Mouse (Mus musculus): ENCODE measurements around the gene Pcyox1. TPM values are rescaled to one million over a fixed set of nuclear protein-coding genes. Genes with fewer than 3 reads are reported as not detected.
A peak's percentile ranks its signal among the peaks of the same experiment; 100 is the strongest.

Gene Pcyox1
- polyA plus RNA-seq, 1 experiment = 23.7 TPM

GRCm38 (mm10) chr6:86420491-86420890, 23.5 kb upstream of the Pcyox1 start:
- no peak overlapping the region for H3K4me3 ChIP-seq (ENCODE audit: insufficient read depth, poor library complexity, severe bottlenecking)
- H3K36me3 ChIP-seq (ENCODE audit: control insufficient read depth, insufficient read depth) = peaks cover 94% of the 10 kb centered on the region
- H3ac ChIP-seq (ENCODE audit: control insufficient read depth, insufficient read length, low read depth) = no peak overlapping the region
- H3K27me3 ChIP-seq (ENCODE audit: control insufficient read depth, insufficient read depth, insufficient read length) = no peaks in the 10 kb centered on the region
- TF ChIP-seq USF1 (IDR thresholded peaks at IDR 0.05; ENCODE audit: low read depth) (no peak), CTCF (IDR thresholded peaks at IDR 0.05; ENCODE audit: control insufficient read depth, insufficient read depth, insufficient read length) (no peak), MAX (IDR thresholded peaks at IDR 0.05) (no peak), FOSL1 (IDR thresholded peaks at IDR 0.05; ENCODE audit: insufficient read depth, low read length, poor library complexity, severe bottlenecking) (no peak), MYOG (IDR thresholded peaks at IDR 0.05; ENCODE audit: control insufficient read depth, extremely low read depth, insufficient read length) (no peak), MYOD1 (IDR thresholded peaks at IDR 0.05; ENCODE audit: control insufficient read depth, insufficient read length, low read depth) (no peak), CEBPB (IDR thresholded peaks at IDR 0.05; ENCODE audit: low read depth) (no peak)
- H3K79me3 ChIP-seq (ENCODE audit: low read depth) = no peaks in the 10 kb centered on the region
- H3K79me2 ChIP-seq (ENCODE audit: control insufficient read depth, insufficient read depth) = no peaks in the 10 kb centered on the region

- Histone ChIP-seq H3K79me2 (ENCODE audit: control insufficient read depth, insufficient read depth) (no peaks in the 10 kb centered on the region), H3K36me3 (ENCODE audit: control insufficient read depth, insufficient read depth) (peaks cover 93% of the 10 kb centered on the region)
Measured at GRCm38 (mm10) chr6:86419239-86419638, 22.3 kb upstream of the Pcyox1 start.

GRCm38 (mm10) chr6:86418711-86419110, 21.8 kb upstream of the Pcyox1 start:
- H3K79me3 ChIP-seq (ENCODE audit: low read depth) = no peaks in the 10 kb centered on the region
- H3ac ChIP-seq (ENCODE audit: control insufficient read depth, insufficient read length, low read depth) = no peak overlapping the region
- H3K36me3 ChIP-seq (ENCODE audit: control insufficient read depth, insufficient read depth) = peaks cover 92% of the 10 kb centered on the region
- peaks cover 2% of the 10 kb centered on the region for H3K79me2 ChIP-seq (ENCODE audit: control insufficient read depth, insufficient read depth)
- TF ChIP-seq MAX (IDR thresholded peaks at IDR 0.05) = no peak
- no peak for TF ChIP-seq CEBPB (IDR thresholded peaks at IDR 0.05; ENCODE audit: low read depth)
- no peak for TF ChIP-seq FOSL1 (IDR thresholded peaks at IDR 0.05; ENCODE audit: insufficient read depth, low read length, poor library complexity, severe bottlenecking)
- TF ChIP-seq CTCF (IDR thresholded peaks at IDR 0.05; ENCODE audit: control insufficient read depth, insufficient read depth, insufficient read length) = no peak
- no peak for TF ChIP-seq MYOD1 (IDR thresholded peaks at IDR 0.05; ENCODE audit: control insufficient read depth, insufficient read length, low read depth)
- TF ChIP-seq USF1 (IDR thresholded peaks at IDR 0.05; ENCODE audit: low read depth) = no peak
- TF ChIP-seq MYOG (IDR thresholded peaks at IDR 0.05; ENCODE audit: control insufficient read depth, extremely low read depth, insufficient read length) = no peak
- no peaks in the 10 kb centered on the region for H3K27me3 ChIP-seq (ENCODE audit: control insufficient read depth, insufficient read depth, insufficient read length)
- no peak overlapping the region for H3K4me3 ChIP-seq (ENCODE audit: insufficient read depth, poor library complexity, severe bottlenecking)

More at GRCm38 (mm10) chr6:86419239-86419638, 22.3 kb upstream of the Pcyox1 start:
- no peaks in the 10 kb centered on the region for H3K27me3 ChIP-seq (ENCODE audit: control insufficient read depth, insufficient read depth, insufficient read length)
- H3K79me3 ChIP-seq (ENCODE audit: low read depth) = no peaks in the 10 kb centered on the region
- no peak for TF ChIP-seq CTCF (IDR thresholded peaks at IDR 0.05; ENCODE audit: control insufficient read depth, insufficient read depth, insufficient read length)
- no peak for TF ChIP-seq USF1 (IDR thresholded peaks at IDR 0.05; ENCODE audit: low read depth)
- TF ChIP-seq MYOD1 (IDR thresholded peaks at IDR 0.05; ENCODE audit: control insufficient read depth, insufficient read length, low read depth) = no peak
- TF ChIP-seq MYOG (IDR thresholded peaks at IDR 0.05; ENCODE audit: control insufficient read depth, extremely low read depth, insufficient read length) = no peak
- no peak for TF ChIP-seq CEBPB (IDR thresholded peaks at IDR 0.05; ENCODE audit: low read depth)
- no peak for TF ChIP-seq FOSL1 (IDR thresholded peaks at IDR 0.05; ENCODE audit: insufficient read depth, low read length, poor library complexity, severe bottlenecking)
- no peak for TF ChIP-seq MAX (IDR thresholded peaks at IDR 0.05)
- no peak overlapping the region for H3K4me3 ChIP-seq (ENCODE audit: insufficient read depth, poor library complexity, severe bottlenecking)
- no peak overlapping the region for H3ac ChIP-seq (ENCODE audit: control insufficient read depth, insufficient read length, low read depth)

- H3K36me3 ChIP-seq (ENCODE audit: control insufficient read depth, insufficient read depth) = peaks cover 17% of the 10 kb centered on the region
- no peak overlapping the region for H3ac ChIP-seq (ENCODE audit: control insufficient read depth, insufficient read length, low read depth)
- TF ChIP-seq FOSL1 (IDR thresholded peaks at IDR 0.05; ENCODE audit: insufficient read depth, low read length, poor library complexity, severe bottlenecking) = no peak
- TF ChIP-seq USF1 (IDR thresholded peaks at IDR 0.05; ENCODE audit: low read depth) = no peak
- TF ChIP-seq MYOG (IDR thresholded peaks at IDR 0.05; ENCODE audit: control insufficient read depth, extremely low read depth, insufficient read length) = no peak
- no peak for TF ChIP-seq MAX (IDR thresholded peaks at IDR 0.05)
- TF ChIP-seq CEBPB (IDR thresholded peaks at IDR 0.05; ENCODE audit: low read depth) = no peak
- no peak for TF ChIP-seq CTCF (IDR thresholded peaks at IDR 0.05; ENCODE audit: control insufficient read depth, insufficient read depth, insufficient read length)
- TF ChIP-seq MYOD1 (IDR thresholded peaks at IDR 0.05; ENCODE audit: control insufficient read depth, insufficient read length, low read depth) = no peak
- H3K79me3 ChIP-seq (ENCODE audit: low read depth) = peaks cover 62% of the 10 kb centered on the region
- no peaks in the 10 kb centered on the region for H3K27me3 ChIP-seq (ENCODE audit: control insufficient read depth, insufficient read depth, insufficient read length)
- H3K4me3 ChIP-seq (ENCODE audit: insufficient read depth, poor library complexity, severe bottlenecking) = no peak overlapping the region
- H3K79me2 ChIP-seq (ENCODE audit: control insufficient read depth, insufficient read depth) = peaks cover 72% of the 10 kb centered on the region
Measured at GRCm38 (mm10) chr6:86406306-86406705, 9.4 kb upstream of the Pcyox1 start.

DNA sequence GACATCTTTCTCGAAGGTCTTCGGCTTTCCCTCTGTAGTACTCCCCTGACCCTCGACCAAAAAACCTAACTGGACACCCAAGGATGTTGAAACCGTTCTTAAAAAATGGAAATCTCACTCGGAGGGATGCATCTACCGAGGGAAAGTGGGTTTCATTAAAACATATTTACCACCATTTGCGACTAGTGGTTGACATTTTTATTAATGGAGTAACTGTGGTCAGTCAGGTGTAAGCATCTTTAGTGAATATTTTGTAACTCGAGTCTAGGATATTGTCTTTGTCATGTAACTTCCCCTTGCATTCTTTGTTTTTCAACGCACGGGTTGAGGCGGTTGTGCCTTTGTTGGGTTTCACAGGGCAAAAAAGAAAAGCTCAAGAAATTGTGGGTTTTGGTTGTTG, 8.0 kb upstream of the Pcyox1 start:
- peaks cover 17% of the 10 kb centered on the region for H3K36me3 ChIP-seq (ENCODE audit: control insufficient read depth, insufficient read depth)
- peaks cover 52% of the 10 kb centered on the region for H3K79me3 ChIP-seq (ENCODE audit: low read depth)
- peak overlapping the region; percentile 91 for H3K4me3 ChIP-seq (ENCODE audit: insufficient read depth, poor library complexity, severe bottlenecking)
- H3ac ChIP-seq (ENCODE audit: control insufficient read depth, insufficient read length, low read depth) = peak overlapping the region; percentile 52
- peaks cover 59% of the 10 kb centered on the region for H3K79me2 ChIP-seq (ENCODE audit: control insufficient read depth, insufficient read depth)
- H3K27me3 ChIP-seq (ENCODE audit: control insufficient read depth, insufficient read depth, insufficient read length) = no peaks in the 10 kb centered on the region
- TF ChIP-seq CTCF (IDR thresholded peaks at IDR 0.05; ENCODE audit: control insufficient read depth, insufficient read depth, insufficient read length) (no peak), USF1 (IDR thresholded peaks at IDR 0.05; ENCODE audit: low read depth) (no peak), MAX (IDR thresholded peaks at IDR 0.05) (no peak), CEBPB (IDR thresholded peaks at IDR 0.05; ENCODE audit: low read depth) (no peak), FOSL1 (IDR thresholded peaks at IDR 0.05; ENCODE audit: insufficient read depth, low read length, poor library complexity, severe bottlenecking) (no peak), MYOG (IDR thresholded peaks at IDR 0.05; ENCODE audit: control insufficient read depth, extremely low read depth, insufficient read length) (no peak), MYOD1 (IDR thresholded peaks at IDR 0.05; ENCODE audit: control insufficient read depth, insufficient read length, low read depth) (no peak)
